Mouse (Mus musculus) CH12.LX (cell line): Measurements from ENCODE around the gene Sh2b1. TPM values are rescaled to one million over a fixed set of nuclear protein-coding genes. Genes with fewer than 3 reads are reported as not detected.

Experiments used
- DNase-seq: peaks from one replicate; pipeline ENCODE4 v3.0.0-alpha.2; 2013; ENCODE audit errors: extremely low read depth
- H3K27ac ChIP-seq: 2 replicates; pipeline ENCODE4 v1.5.1; 2012; ENCODE audit warnings: low read depth, mild to moderate bottlenecking, control low read depth, moderate library complexity; ENCODE audit not compliant: insufficient read depth
- H3K27me3 ChIP-seq: replicated peaks from 2 replicates; pipeline ENCODE3; 2012; ENCODE audit warnings: inconsistent platforms
- H3K36me3 ChIP-seq, 2 experiments: replicated peaks in 1 of 2; 2 replicates each; pipeline versions ENCODE3 to v1.6.1; 2012; ENCODE audit warnings: inconsistent platforms in 1 of 2, low read length in 1 of 2, mild to moderate bottlenecking in 1 of 2, mixed read lengths in 1 of 2, moderate library complexity in 1 of 2; ENCODE audit not compliant: control insufficient read depth in 1 of 2, insufficient read depth in 1 of 2
- H3K4me1 ChIP-seq, 2 experiments: 2 replicates each; pipeline ENCODE4 v1.6.1; 2012; ENCODE audit warnings: inconsistent platforms in 1 of 2, moderate library complexity in 1 of 2; ENCODE audit not compliant: insufficient read depth in 2 of 2, control insufficient read depth in 1 of 2
- H3K4me2 ChIP-seq: 2 replicates; pipeline ENCODE4 v1.6.1; 2012; ENCODE audit warnings: low read depth, mild to moderate bottlenecking, control low read depth; ENCODE audit not compliant: poor library complexity, insufficient read depth, severe bottlenecking
- H3K4me3 ChIP-seq, 3 experiments: fragments of 150-350 bp in 1 of 3; sonication (generic) in 1 of 3; replicated peaks in 1 of 3; 2 replicates each; pipeline versions ENCODE3 to v1.5.1; 2011 to 2012; ENCODE audit warnings: low read depth in 2 of 3, low read length in 2 of 3, mild to moderate bottlenecking in 2 of 3, moderate library complexity in 2 of 3, control low read depth in 1 of 3, improper control_type of control experiment in 1 of 3, inconsistent platforms in 1 of 3, mixed read lengths in 1 of 3; ENCODE audit not compliant: poor library complexity in 1 of 3
- H3K79me2 ChIP-seq: replicated peaks from 2 replicates; pipeline ENCODE4 v1.6.1; 2012; ENCODE audit warnings: mild to moderate bottlenecking, moderate library complexity; ENCODE audit not compliant: control insufficient read depth, poor library complexity, insufficient read depth, severe bottlenecking; ENCODE audit errors: extremely low read depth
- H3K9ac ChIP-seq: 2 replicates; pipeline ENCODE4 v1.6.1; 2012; ENCODE audit warnings: low read depth, mild to moderate bottlenecking, control low read depth, moderate library complexity; ENCODE audit not compliant: insufficient read depth
- H3K9me3 ChIP-seq: replicated peaks from 2 replicates; pipeline ENCODE3; 2012; ENCODE audit warnings: low read length, inconsistent platforms, mixed read lengths
- BHLHE40 ChIP-seq: IDR thresholded peaks from 2 replicates; pipeline ENCODE4 v1.6.1; 2011; ENCODE audit warnings: mild to moderate bottlenecking, low read depth, low read length, improper control_type of control experiment
- CHD1 ChIP-seq: IDR thresholded peaks from 2 replicates; pipeline ENCODE4 v1.6.1; 2012; ENCODE audit warnings: low read depth, low read length, improper control_type of control experiment, inconsistent platforms
- CTCF ChIP-seq, 2 experiments: IDR thresholded peaks in 1 of 2; conservative IDR thresholded peaks in 1 of 2; 2 replicates each; pipeline ENCODE4 v1.5.1; 2011 to 2012; ENCODE audit warnings: low read depth in 2 of 2, low read length in 2 of 2, improper control_type of control experiment in 1 of 2, inconsistent platforms in 1 of 2, mild to moderate bottlenecking in 1 of 2, moderate library complexity in 1 of 2
- EP300 ChIP-seq: IDR thresholded peaks from 2 replicates; pipeline ENCODE4 v1.6.1; 2011; ENCODE audit warnings: low read length, improper control_type of control experiment
- ETS1 ChIP-seq: conservative IDR thresholded peaks from 2 replicates; pipeline ENCODE4 v1.6.1; 2012; ENCODE audit warnings: low read depth, mild to moderate bottlenecking, inconsistent platforms, low read length, improper control_type of control experiment, moderate library complexity
- GABPA ChIP-seq: IDR thresholded peaks from 2 replicates; pipeline ENCODE4 v1.6.1; 2012; ENCODE audit warnings: low read depth, low read length, improper control_type of control experiment, inconsistent platforms; ENCODE audit not compliant: insufficient replicate concordance
- HCFC1 ChIP-seq: IDR thresholded peaks from 2 replicates; pipeline ENCODE4 v1.6.1; 2012; ENCODE audit warnings: low read depth, mild to moderate bottlenecking, inconsistent platforms, low read length, improper control_type of control experiment
- MAX ChIP-seq: IDR thresholded peaks from 2 replicates; pipeline ENCODE4 v1.6.1; 2011; ENCODE audit warnings: low read length, improper control_type of control experiment
- MXI1 ChIP-seq: IDR thresholded peaks from 2 replicates; pipeline ENCODE4 v1.6.1; 2011; ENCODE audit warnings: mild to moderate bottlenecking, low read depth, low read length, improper control_type of control experiment
- NRF1 ChIP-seq: IDR thresholded peaks from 2 replicates; pipeline ENCODE4 v1.6.1; 2014; ENCODE audit warnings: low read depth, mild to moderate bottlenecking, inconsistent platforms, low read length, improper control_type of control experiment, moderate library complexity
- PAX5 ChIP-seq: IDR thresholded peaks from 2 replicates; pipeline ENCODE4 v1.6.1; 2012; ENCODE audit warnings: low read length, inconsistent platforms, mixed read lengths
- POLR2A ChIP-seq: IDR thresholded peaks from 2 replicates; pipeline ENCODE4 v1.6.1; 2011; ENCODE audit warnings: low read depth, mild to moderate bottlenecking, improper control_type of control experiment, low read length
- TBP ChIP-seq: conservative IDR thresholded peaks from 2 replicates; pipeline ENCODE4 v1.6.1; 2011; ENCODE audit warnings: low read depth, low read length, improper control_type of control experiment
- USF2 ChIP-seq: conservative IDR thresholded peaks from 2 replicates; pipeline ENCODE4 v1.6.1; 2011; ENCODE audit warnings: low read depth, low read length, improper control_type of control experiment
- dilution Hi-C: fragments of 300-500 bp; cut with MboI; formaldehyde crosslinking; loops from 2 replicates; pipeline ENCODE4 v1.14.3; 2020; ENCODE audit warnings: low sequenced_read_pairs; ENCODE audit not compliant: extremely low pct_unique_long_range_greater_than_20kb, extremely low pct_ligation_motif_present
- in situ Hi-C: fragments of 300-500 bp; cut with MboI; formaldehyde crosslinking; loops from 3 replicates; pipeline ENCODE4 v1.14.3; 2019; ENCODE audit warnings: low sequenced_read_pairs, low pct_ligation_motif_present, low pct_unique_long_range_greater_than_20kb, mixed read lengths
- polyA plus RNA-seq: library from polyadenylated mRNA; unstranded; fragments of >175 nt; gene quantifications from 2 replicates; pipeline ENCODE4 v1.2.1, GENCODE M21; 2012; ENCODE audit warnings: low read depth; ENCODE audit not compliant: insufficient read length
- total RNA-seq, 2 experiments: library from RNA; depleted of rRNA; stranded (reverse); fragments of 300-350 nt in 1 of 2; fragments of >200 nt in 1 of 2; gene quantifications; 2 replicates each; pipeline ENCODE4 v1.2.3; 2012 to 2014

Gene Sh2b1
- total and polyA plus RNA-seq, 3 experiments = 5.2 to 31.3 (median 13.4) TPM

- Histone ChIP-seq H3K36me3 (peaks cover 32 to 39% of the 10 kb centered on the region in 2 experiments), H3K27me3 (no peaks in the 10 kb centered on the region), H3K4me2 (peak overlapping the region; percentile 41), H3K4me1 (peaks cover 10 to 60% of the 10 kb centered on the region in 2 experiments), H3K4me3 (peak overlapping the region; percentile 64 to 81 (median 70)), H3K79me2 (peaks cover 13% of the 10 kb centered on the region), H3K27ac (peak overlapping the region; percentile 27; the same call in 1 of the 2 replicates), H3K9ac (peak overlapping the region; percentile 98), H3K9me3 (no peaks in the 10 kb centered on the region)
- in situ Hi-C loops (loop anchor here (5.0 kb wide), 1 partner anchor 76 kb away; the partner anchor contains the start of gene Nfatc2ip), dilution Hi-C loops (no loop called here)
- DNase-seq = no peak
- no peak for TF ChIP-seq MXI1
- no peak for TF ChIP-seq NRF1
Measured at GRCm38 (mm10) chr7:126473470-126474086, 1.6 kb downstream of the Sh2b1 start.

GRCm38 (mm10) chr7:126472713-126473112 is 2.5 kb downstream of the Sh2b1 start:
- H3K36me3 ChIP-seq = peaks cover 41 to 47% of the 10 kb centered on the region in 2 experiments
- H3K9me3 ChIP-seq = no peaks in the 10 kb centered on the region
- no peak overlapping the region for H3K9ac ChIP-seq
- peak overlapping the region; percentile 27 for H3K27ac ChIP-seq
- TF ChIP-seq EP300 = no peak
- 0 out of 2 replicates have a peak, but pooled peaks have one; percentile 2 for TF ChIP-seq ETS1
- TF ChIP-seq PAX5 = no peak
- no peak for TF ChIP-seq POLR2A
- no peak for TF ChIP-seq GABPA
- TF ChIP-seq TBP = no peak
- TF ChIP-seq HCFC1 = no peak
- no peak for TF ChIP-seq USF2
- TF ChIP-seq MAX = no peak
- no peak for DNase-seq
- peak overlapping the region in 1 of 3 experiments; percentile 70 for H3K4me3 ChIP-seq
- in situ Hi-C loops (loop anchor here (5.0 kb wide), 1 partner anchor 75 kb away; the partner anchor contains the start of gene Nfatc2ip), dilution Hi-C loops (no loop called here)
- peaks cover 10 to 67% of the 10 kb centered on the region in 2 experiments for H3K4me1 ChIP-seq
- peaks cover 13% of the 10 kb centered on the region for H3K79me2 ChIP-seq
- 0 out of 2 replicates have a peak overlapping the region, but pooled peaks have one; percentile 4 for H3K4me2 ChIP-seq
- no peaks in the 10 kb centered on the region for H3K27me3 ChIP-seq

GRCm38 (mm10) chr7:126472306-126472705 is 2.9 kb downstream of the Sh2b1 start:
- Histone ChIP-seq H3K27ac (peak overlapping the region; percentile 27), H3K36me3 (peaks cover 45 to 52% of the 10 kb centered on the region in 2 experiments), H3K27me3 (no peaks in the 10 kb centered on the region), H3K9ac (no peak overlapping the region), H3K4me1 (peaks cover 10 to 71% of the 10 kb centered on the region in 2 experiments), H3K4me2 (0 out of 2 replicates have a peak overlapping the region, but pooled peaks have one; percentile 4), H3K9me3 (no peaks in the 10 kb centered on the region), H3K4me3 (peak overlapping the region in 1 of 3 experiments; percentile 70), H3K79me2 (peaks cover 13% of the 10 kb centered on the region)
- dilution Hi-C loops (no loop called here), in situ Hi-C loops (loop anchor here (5.0 kb wide), 1 partner anchor 75 kb away; the partner anchor contains the start of gene Nfatc2ip)
- DNase-seq = peak; percentile 57
- TF ChIP-seq CTCF (conservative IDR thresholded peaks at IDR 0.05 in 1 of 2, IDR thresholded peaks at IDR 0.05 in 1 of 2; ENCODE audit: low read depth in 2 of 2, low read length in 2 of 2) = no peak
- peak; percentile 44 for TF ChIP-seq BHLHE40
- no peak for TF ChIP-seq HCFC1
- no peak for TF ChIP-seq CHD1
- TF ChIP-seq ETS1 = 0 out of 2 replicates have a peak, but pooled peaks have one; percentile 12
- TF ChIP-seq POLR2A = peak; percentile 26; the same call in 1 of the 2 replicates
